Mouse (Mus musculus) liver, postnatal 0 days (tissue): ENCODE results near the gene Pcbp4.

Experiments
- CTCF ChIP-seq: sonication (generic); IDR thresholded peaks from 2 replicates; pipeline ENCODE4 v1.5.1; 2016; ENCODE audit warnings: antibody characterized with exemption, low read depth
- EP300 ChIP-seq: IDR thresholded peaks from 2 replicates; pipeline ENCODE4 v1.6.1; 2016; ENCODE audit warnings: antibody characterized with exemption, low read depth, mild to moderate bottlenecking

DNA sequence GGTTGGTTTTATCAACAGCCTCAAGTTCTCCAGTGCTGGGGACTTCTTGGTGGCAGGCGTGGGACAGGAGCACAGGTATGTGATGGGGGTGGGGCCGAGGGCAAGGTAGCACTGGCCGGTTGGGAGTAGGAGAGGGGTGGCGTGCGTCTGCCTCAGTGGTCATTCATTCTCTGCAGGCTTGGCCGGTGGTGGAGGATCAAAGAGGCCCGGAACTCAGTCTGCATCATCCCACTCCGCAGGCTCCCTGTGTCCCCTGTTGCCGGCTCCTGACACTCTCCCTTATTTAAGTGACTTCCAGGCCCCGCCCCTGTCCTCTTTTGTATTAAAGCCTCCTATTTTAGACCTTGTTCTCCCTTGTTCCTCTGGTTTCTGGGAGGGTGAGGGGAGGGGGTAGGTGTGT lies 32.0 kb downstream of the Pcbp4 start:
- no peak for TF ChIP-seq CTCF
- TF ChIP-seq EP300: no peak
